Mouse (Mus musculus) MEL (cell line): ENCODE measurements around the gene Dpp9. TPM values are rescaled to one million over a fixed set of nuclear protein-coding genes. Genes with fewer than 3 reads are reported as not detected.

Experiments used
- DNase-seq: peaks from one replicate; pipeline ENCODE4 v3.0.0; 2011; ENCODE audit warnings: low read depth, low spot score
- H3K27ac ChIP-seq: 2 replicates; pipeline ENCODE4 v1.5.1; 2012; ENCODE audit warnings: low read depth, mild to moderate bottlenecking, control low read depth, low read length, moderate library complexity; ENCODE audit not compliant: control insufficient read depth
- H3K27me3 ChIP-seq, 2 experiments: fragments of 150-350 bp in 1 of 2; sonication (generic) in 1 of 2; 2 replicates each; pipeline ENCODE4 v1.6.1; 2012; ENCODE audit warnings: low read length in 2 of 2, mild to moderate bottlenecking in 2 of 2, improper control_type of control experiment in 1 of 2, moderate library complexity in 1 of 2; ENCODE audit not compliant: insufficient read depth in 2 of 2, control insufficient read depth in 1 of 2
- H3K36me3 ChIP-seq, 2 experiments: 2 replicates each; pipeline ENCODE4 v1.6.1; 2012 to 2014; ENCODE audit warnings: low read length in 2 of 2, improper control_type of control experiment in 1 of 2, inconsistent platforms in 1 of 2, mild to moderate bottlenecking in 1 of 2; ENCODE audit not compliant: insufficient read depth in 2 of 2, control insufficient read depth in 1 of 2
- H3K4me1 ChIP-seq, 2 experiments: fragments of 150-350 bp in 1 of 2; sonication (generic) in 1 of 2; 2 replicates each; pipeline ENCODE4 v1.6.1; 2012; ENCODE audit warnings: low read length in 2 of 2, improper control_type of control experiment in 1 of 2, mild to moderate bottlenecking in 1 of 2; ENCODE audit not compliant: insufficient read depth in 2 of 2, control insufficient read depth in 1 of 2
- H3K4me3 ChIP-seq, 2 experiments: fragments of 150-350 bp in 1 of 2; sonication (generic) in 1 of 2; 2 replicates each; pipeline ENCODE4 v1.5.1; 2012; ENCODE audit warnings: low read depth in 2 of 2, low read length in 2 of 2, mild to moderate bottlenecking in 2 of 2, moderate library complexity in 2 of 2, control low read depth in 1 of 2, improper control_type of control experiment in 1 of 2; ENCODE audit not compliant: control insufficient read depth in 1 of 2, insufficient read depth in 1 of 2
- H3K79me2 ChIP-seq: 2 replicates; pipeline ENCODE4 v1.6.1; 2012; ENCODE audit warnings: mild to moderate bottlenecking, low read length, moderate library complexity; ENCODE audit not compliant: control insufficient read depth, poor library complexity, insufficient read depth
- H3K9ac ChIP-seq: 2 replicates; pipeline ENCODE4 v1.6.1; 2012; ENCODE audit warnings: low read depth, mild to moderate bottlenecking, control low read depth, low read length, moderate library complexity; ENCODE audit not compliant: control insufficient read depth, poor library complexity, severe bottlenecking
- H3K9me3 ChIP-seq: fragments of 150-350 bp; sonication (generic); replicated peaks from 2 replicates; pipeline ENCODE4 v1.6.1; 2012; ENCODE audit warnings: mild to moderate bottlenecking, low read length, improper control_type of control experiment, moderate library complexity; ENCODE audit not compliant: insufficient read depth
- BHLHE40 ChIP-seq: IDR thresholded peaks from 2 replicates; pipeline ENCODE4 v1.6.1; 2012; ENCODE audit warnings: low read depth, mild to moderate bottlenecking, inconsistent platforms, low read length, improper control_type of control experiment, borderline replicate concordance
- CHD1 ChIP-seq: IDR thresholded peaks from 2 replicates; pipeline ENCODE4 v1.6.1; 2012; ENCODE audit warnings: low read depth, mild to moderate bottlenecking, inconsistent platforms, low read length, improper control_type of control experiment
- CHD2 ChIP-seq: IDR thresholded peaks from 2 replicates; pipeline ENCODE4 v1.6.1; 2011; ENCODE audit warnings: low read length, improper control_type of control experiment
- CTCF ChIP-seq, 3 experiments: IDR thresholded peaks in 2 of 3; conservative IDR thresholded peaks in 1 of 3; 2 replicates each; pipeline ENCODE4 v1.5.1; 2011 to 2012; ENCODE audit warnings: low read length in 3 of 3, low read depth in 2 of 3, mild to moderate bottlenecking in 2 of 3, improper control_type of control experiment in 1 of 3, inconsistent platforms in 1 of 3, mixed read lengths in 1 of 3, moderate library complexity in 1 of 3; ENCODE audit not compliant: control insufficient read depth in 1 of 3, insufficient read depth in 1 of 3, poor library complexity in 1 of 3, severe bottlenecking in 1 of 3
- ETS1 ChIP-seq: IDR thresholded peaks from 2 replicates; pipeline ENCODE4 v1.6.1; 2012; ENCODE audit warnings: low read depth, mild to moderate bottlenecking, inconsistent platforms, low read length, improper control_type of control experiment, moderate library complexity
- GABPA ChIP-seq: IDR thresholded peaks from 2 replicates; pipeline ENCODE4 v1.6.1; 2012; ENCODE audit warnings: low read depth, mild to moderate bottlenecking, inconsistent platforms, low read length, improper control_type of control experiment, moderate library complexity
- HCFC1 ChIP-seq: IDR thresholded peaks from 2 replicates; pipeline ENCODE4 v1.6.1; 2012; ENCODE audit warnings: low read depth, mild to moderate bottlenecking, inconsistent platforms, low read length, improper control_type of control experiment, moderate library complexity
- JUND ChIP-seq: IDR thresholded peaks from 2 replicates; pipeline ENCODE4 v1.6.1; 2011; ENCODE audit warnings: low read depth, mild to moderate bottlenecking, improper control_type of control experiment, low read length
- KAT2A ChIP-seq: conservative IDR thresholded peaks from 2 replicates; pipeline ENCODE4 v1.6.1; 2012; ENCODE audit warnings: low read depth, low read length, improper control_type of control experiment, inconsistent platforms
- MAX ChIP-seq: IDR thresholded peaks from 2 replicates; pipeline ENCODE4 v1.6.1; 2011; ENCODE audit warnings: low read length, improper control_type of control experiment
- MAZ ChIP-seq: IDR thresholded peaks from 2 replicates; pipeline ENCODE4 v1.6.1; 2012; ENCODE audit warnings: low read depth, mild to moderate bottlenecking, inconsistent platforms, low read length, improper control_type of control experiment
- MEF2A ChIP-seq: IDR thresholded peaks from 2 replicates; pipeline ENCODE4 v1.6.1; 2014; ENCODE audit warnings: low read depth, mild to moderate bottlenecking, inconsistent platforms, low read length, improper control_type of control experiment; ENCODE audit not compliant: poor library complexity, insufficient replicate concordance, severe bottlenecking; ENCODE audit errors: extremely low read depth
- MYC ChIP-seq: IDR thresholded peaks from 2 replicates; pipeline ENCODE4 v1.6.1; 2011; ENCODE audit warnings: low read depth, mild to moderate bottlenecking, low read length, improper control_type of control experiment, moderate library complexity
- POLR2AphosphoS5 ChIP-seq: IDR thresholded peaks from 2 replicates; pipeline ENCODE4 v1.6.1; 2012; ENCODE audit warnings: low read depth, borderline replicate concordance, mild to moderate bottlenecking, inconsistent platforms, low read length, moderate library complexity, mixed read lengths
- SIN3A ChIP-seq: IDR thresholded peaks from 2 replicates; pipeline ENCODE4 v1.6.1; 2012; ENCODE audit warnings: low read length, improper control_type of control experiment, inconsistent platforms
- SMC3 ChIP-seq: IDR thresholded peaks from 2 replicates; pipeline ENCODE4 v1.6.1; 2011; ENCODE audit warnings: low read depth, low read length, improper control_type of control experiment
- TAL1 ChIP-seq: IDR thresholded peaks from 2 replicates; pipeline ENCODE4 v1.6.1; 2012; ENCODE audit warnings: mild to moderate bottlenecking, inconsistent platforms, low read length, moderate library complexity, mixed read lengths
- TBP ChIP-seq: IDR thresholded peaks from 2 replicates; pipeline ENCODE4 v1.8.0; 2011; ENCODE audit warnings: low read depth, low read length, improper control_type of control experiment
- UBTF ChIP-seq: IDR thresholded peaks from 2 replicates; pipeline ENCODE4 v1.6.1; 2012; ENCODE audit warnings: low read depth, mild to moderate bottlenecking, inconsistent platforms, low read length, improper control_type of control experiment, moderate library complexity, borderline replicate concordance; ENCODE audit not compliant: insufficient read depth
- USF2 ChIP-seq, 2 experiments: IDR thresholded peaks; 2 replicates each; pipeline ENCODE4 v1.6.1; 2011 to 2012; ENCODE audit warnings: improper control_type of control experiment in 2 of 2, low read length in 2 of 2, borderline replicate concordance in 1 of 2, inconsistent platforms in 1 of 2, low read depth in 1 of 2, mild to moderate bottlenecking in 1 of 2; ENCODE audit not compliant: insufficient read depth in 1 of 2
- ZC3H11A ChIP-seq: IDR thresholded peaks from 2 replicates; pipeline ENCODE4 v1.6.1; 2012; ENCODE audit warnings: low read depth, mild to moderate bottlenecking, inconsistent platforms, low read length, improper control_type of control experiment
- ZMIZ1 ChIP-seq: IDR thresholded peaks from 2 replicates; pipeline ENCODE4 v1.6.1; 2012; ENCODE audit warnings: low read depth, mild to moderate bottlenecking, inconsistent platforms, low read length, improper control_type of control experiment, moderate library complexity
- ZNF384 ChIP-seq: IDR thresholded peaks from 2 replicates; pipeline ENCODE4 v1.6.1; 2012; ENCODE audit warnings: low read depth, mild to moderate bottlenecking, inconsistent platforms, low read length, improper control_type of control experiment
- polyA plus RNA-seq, 2 experiments: library from polyadenylated mRNA; stranded (reverse) in 1 of 2; unstranded in 1 of 2; fragments of >175 nt in 1 of 2; fragments of >200 nt in 1 of 2; gene quantifications; 2 replicates each; pipeline versions ENCODE4 v1.2.1 to v1.2.4; 2012; ENCODE audit warnings: low replicate concordance in 2 of 2, low read depth in 1 of 2; ENCODE audit not compliant: insufficient read length in 2 of 2, insufficient read depth in 1 of 2, missing spikeins in 1 of 2
- total RNA-seq: library from RNA; depleted of rRNA; stranded (reverse); fragments of 300-350 nt; gene quantifications from 2 replicates; pipeline ENCODE4 v1.2.3, GENCODE M21; 2012

The Dpp9 gene
- total and polyA plus RNA-seq, 3 experiments: 36.3 to 67.2 TPM; not detected in 1

DNA sequence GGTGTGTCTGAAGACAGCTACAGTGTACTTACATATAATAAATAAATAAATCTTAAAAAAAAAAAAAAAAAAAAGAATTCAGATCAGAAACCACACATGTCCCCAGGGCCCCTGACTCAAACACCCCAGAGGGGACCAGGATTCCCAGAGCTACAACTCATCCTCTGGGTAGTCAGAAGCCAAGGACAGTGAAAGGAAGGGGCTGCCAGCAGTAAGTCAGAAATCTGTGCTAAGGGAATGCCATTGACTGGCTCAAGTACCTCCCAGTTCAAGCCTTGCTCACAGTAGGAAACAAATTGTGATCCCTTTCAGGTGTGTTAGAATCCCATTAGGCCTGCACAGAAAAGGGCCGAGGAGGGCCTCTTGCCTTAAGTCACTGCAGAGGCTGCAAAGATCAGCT is 4.5 kb downstream of the Dpp9 start:
- Histone ChIP-seq H3K4me3 (no peak overlapping the region), H3K79me2 (peaks cover 13% of the 10 kb centered on the region), H3K9me3 (no peaks in the 10 kb centered on the region), H3K36me3 (peaks cover 2 to 3% of the 10 kb centered on the region in 2 experiments; a peak in 2 of 4 replicates), H3K27ac (no peak overlapping the region), H3K4me1 (peaks cover 0 to 14% of the 10 kb centered on the region in 2 experiments; a peak in 3 of 4 replicates), H3K27me3 (no peaks in the 10 kb centered on the region), H3K9ac (no peak overlapping the region)
- no peak for DNase-seq
- no peak for TF ChIP-seq JUND
- no peak for TF ChIP-seq SMC3
- TF ChIP-seq UBTF: no peak
- TF ChIP-seq TAL1: no peak
- no peak for TF ChIP-seq ZC3H11A
- TF ChIP-seq BHLHE40: no peak
- no peak for TF ChIP-seq CHD2
- no peak for TF ChIP-seq MEF2A
- TF ChIP-seq ZMIZ1: no peak
- TF ChIP-seq ETS1: no peak
- no peak for TF ChIP-seq MYC
- no peak for TF ChIP-seq MAX
- TF ChIP-seq SIN3A: no peak
- TF ChIP-seq USF2 (IDR thresholded peaks at IDR 0.05; ENCODE audit: borderline replicate concordance in 1 of 2, insufficient read depth in 1 of 2, low read depth in 1 of 2, low read length in 2 of 2): no peak
- TF ChIP-seq CHD1: no peak
- no peak for TF ChIP-seq TBP
- no peak for TF ChIP-seq KAT2A
- TF ChIP-seq POLR2AphosphoS5: no peak

DNA sequence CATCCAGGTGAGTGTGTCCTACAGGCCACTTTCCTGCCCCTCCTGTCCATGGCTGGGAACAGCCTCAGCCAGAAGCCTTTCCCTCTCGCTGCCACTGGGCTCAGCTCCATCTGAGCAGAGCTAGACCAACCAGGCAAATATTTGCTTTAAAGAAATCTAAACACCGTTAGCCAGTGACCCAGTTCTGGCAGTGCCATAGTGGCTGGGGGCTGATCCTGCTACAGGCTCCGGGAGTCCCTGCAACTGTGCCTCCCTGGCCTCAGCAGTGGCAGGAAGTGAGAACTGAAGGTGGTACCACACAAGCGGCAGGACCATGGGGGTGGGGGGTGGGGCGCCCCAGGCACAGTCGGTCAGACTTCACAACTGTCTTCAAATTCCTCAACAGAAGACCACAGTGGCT is 6.0 kb downstream of the Dpp9 start:
- Histone ChIP-seq H3K4me3 (no peak overlapping the region), H3K27me3 (no peaks in the 10 kb centered on the region), H3K9ac (no peak overlapping the region), H3K79me2 (peaks cover 7% of the 10 kb centered on the region; the same call in 1 of the 2 replicates), H3K9me3 (no peaks in the 10 kb centered on the region), H3K36me3 (peaks cover under 1 to 2% of the 10 kb centered on the region in 2 experiments; a peak in 2 of 4 replicates), H3K27ac (no peak overlapping the region), H3K4me1 (peaks cover 0 to 9% of the 10 kb centered on the region in 2 experiments; a peak in 1 of 4 replicates)
- no peak for DNase-seq
- TF ChIP-seq MYC (no peak), CHD1 (no peak), MAZ (no peak), KAT2A (no peak), ZNF384 (no peak), TAL1 (no peak), CTCF (IDR thresholded peaks at IDR 0.05 in 2 of 3, conservative IDR thresholded peaks at IDR 0.05 in 1 of 3; ENCODE audit: control insufficient read depth in 1 of 3, insufficient read depth in 1 of 3, low read depth in 2 of 3, low read length in 3 of 3, poor library complexity in 1 of 3, severe bottlenecking in 1 of 3) (no peak), GABPA (no peak), MAX (no peak), HCFC1 (no peak), ZC3H11A (no peak)
